Mouse (Mus musculus): ENCODE data around the gene Kdelr1.

The Kdelr1 gene

GRCm38 (mm10) chr7:45916056-45917003 is 43.8 kb downstream of the Kdelr1 start:
- peak; percentile 88 for DNase-seq (ENCODE audit: low read depth, low spot score)

DNA sequence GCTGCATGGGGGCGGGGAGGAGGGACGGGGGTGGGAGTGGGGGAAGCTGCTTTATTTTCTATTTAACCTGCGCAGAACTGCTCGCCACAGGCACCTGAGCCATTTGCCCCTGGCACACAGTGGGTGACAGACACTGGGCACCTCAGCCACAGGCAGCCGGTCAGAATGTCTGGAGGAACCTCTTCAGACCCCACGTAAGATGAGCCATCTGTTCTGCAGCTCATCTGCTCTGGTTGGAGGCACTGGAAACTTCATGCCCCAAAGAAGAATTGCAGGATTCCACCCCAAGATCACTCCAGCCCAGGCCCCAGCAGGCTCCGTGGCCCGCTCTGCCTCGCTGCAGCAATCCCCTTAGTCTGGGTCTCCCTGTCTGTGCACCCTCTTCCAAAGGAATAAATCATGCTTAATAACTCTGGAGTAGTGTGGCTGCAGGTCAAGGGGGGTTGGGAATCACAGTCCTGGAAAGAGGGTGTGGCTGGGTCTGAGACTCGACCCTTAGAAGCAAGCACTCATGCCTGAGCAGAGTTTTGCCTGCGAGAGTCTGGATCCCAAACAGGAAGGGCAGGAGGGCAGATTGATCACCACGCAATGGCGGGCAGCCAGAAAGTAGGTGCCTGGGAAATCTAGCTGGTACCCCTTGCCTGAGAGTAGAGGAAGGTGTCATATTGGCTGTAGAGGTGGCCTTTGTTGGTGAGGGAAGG is 44.6 kb downstream of the Kdelr1 start:
- peak; percentile 25 for DNase-seq (ENCODE audit: low read depth, low spot score)

DNA sequence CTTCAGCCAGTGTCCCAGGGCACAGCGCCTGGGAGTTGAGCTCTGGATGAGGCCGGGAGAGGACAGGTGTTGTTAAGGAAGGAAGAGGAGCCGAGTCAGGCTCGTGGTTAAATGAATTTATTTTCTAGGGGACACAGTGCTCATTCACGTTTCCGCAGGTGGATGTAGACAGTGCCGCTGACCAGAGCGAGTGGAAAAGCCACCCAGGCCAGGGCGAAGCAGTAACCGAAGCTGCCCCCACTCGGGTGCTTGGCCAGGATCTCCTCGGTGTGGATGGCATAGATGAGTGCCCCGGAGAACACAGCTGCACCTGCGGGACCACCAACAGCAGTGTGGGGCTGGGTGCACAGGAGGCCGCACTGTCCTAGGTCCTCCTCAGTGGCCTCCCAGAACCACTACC is 45.4 kb downstream of the Kdelr1 start:
- no peak for DNase-seq (ENCODE audit: low read depth, low spot score)

DNA sequence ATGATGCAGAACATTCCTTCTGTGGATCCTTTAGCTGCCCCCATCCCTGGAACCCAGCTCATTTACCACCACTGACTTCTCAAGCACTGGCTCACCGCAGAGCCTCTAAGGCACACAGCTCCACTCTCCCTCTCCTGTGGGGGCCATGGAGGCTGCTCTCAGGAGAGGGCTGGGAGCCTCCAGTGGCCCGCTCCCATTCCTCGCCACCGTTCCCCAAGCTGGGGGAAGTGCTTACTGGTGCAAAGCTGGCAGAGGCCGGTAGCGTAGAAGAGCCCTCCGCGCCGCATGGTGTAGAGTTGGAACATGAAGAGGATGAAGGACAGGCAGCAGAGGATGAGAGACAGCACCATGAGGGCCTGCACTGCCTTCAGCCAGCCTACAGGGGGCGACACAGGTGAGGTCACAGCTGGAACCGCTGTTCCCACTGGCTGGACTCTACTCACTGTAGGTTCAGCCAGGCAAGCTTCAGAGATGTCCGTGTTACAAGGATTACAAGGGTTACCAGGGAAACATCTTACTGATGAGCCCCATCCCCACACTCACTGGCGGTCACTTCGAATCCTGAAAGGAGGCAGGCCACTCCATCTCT is 46.6 kb downstream of the Kdelr1 start:
- DNase-seq (ENCODE audit: low read depth, low spot score) = peak; percentile 46

- no peak for DNase-seq (ENCODE audit: low read depth, low spot score)
These were observed 47.2 kb downstream of the Kdelr1 start for GRCm38 (mm10) chr7:45919761-45920160.

DNA sequence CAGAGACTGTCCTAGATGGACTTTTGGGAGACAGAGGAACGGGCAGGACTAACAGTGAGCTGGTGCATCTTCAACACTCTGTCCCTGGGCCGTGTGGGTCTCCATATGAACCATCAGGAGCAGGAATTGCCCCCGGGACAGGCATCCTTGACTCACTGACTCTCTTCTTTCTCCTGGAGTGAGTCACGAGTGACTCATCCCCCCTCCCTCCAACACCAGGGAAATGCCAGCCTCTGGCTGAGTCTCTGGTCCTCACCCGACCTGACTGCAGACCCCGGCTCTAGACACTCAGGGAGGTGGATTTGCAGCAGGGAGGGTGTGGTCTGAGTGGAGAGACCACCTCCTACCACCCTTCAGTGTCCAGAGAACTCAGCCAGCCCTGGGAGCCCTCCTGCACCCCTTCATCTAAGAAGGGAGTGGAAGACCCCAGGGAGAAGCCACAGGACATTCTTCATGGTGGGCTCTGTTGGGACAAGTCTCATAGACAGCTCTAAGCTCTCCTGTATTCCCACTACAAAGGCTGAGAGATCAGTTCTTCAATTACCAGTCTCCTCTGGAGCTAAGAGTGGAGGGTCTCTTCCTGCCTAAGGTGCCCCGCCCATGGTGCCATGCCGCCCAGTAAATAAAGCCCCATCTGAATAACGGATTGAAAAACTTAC is 48.1 kb downstream of the Kdelr1 start:
- DNase-seq (ENCODE audit: low read depth, low spot score) = no peak

GRCm38 (mm10) chr7:45921242-45921621 is 48.7 kb downstream of the Kdelr1 start, which contains the start of gene Emp3:
Emp3 (minus strand) TSS chr7:45921404.
- DNase-seq (ENCODE audit: low read depth, low spot score) = no peak

DNA sequence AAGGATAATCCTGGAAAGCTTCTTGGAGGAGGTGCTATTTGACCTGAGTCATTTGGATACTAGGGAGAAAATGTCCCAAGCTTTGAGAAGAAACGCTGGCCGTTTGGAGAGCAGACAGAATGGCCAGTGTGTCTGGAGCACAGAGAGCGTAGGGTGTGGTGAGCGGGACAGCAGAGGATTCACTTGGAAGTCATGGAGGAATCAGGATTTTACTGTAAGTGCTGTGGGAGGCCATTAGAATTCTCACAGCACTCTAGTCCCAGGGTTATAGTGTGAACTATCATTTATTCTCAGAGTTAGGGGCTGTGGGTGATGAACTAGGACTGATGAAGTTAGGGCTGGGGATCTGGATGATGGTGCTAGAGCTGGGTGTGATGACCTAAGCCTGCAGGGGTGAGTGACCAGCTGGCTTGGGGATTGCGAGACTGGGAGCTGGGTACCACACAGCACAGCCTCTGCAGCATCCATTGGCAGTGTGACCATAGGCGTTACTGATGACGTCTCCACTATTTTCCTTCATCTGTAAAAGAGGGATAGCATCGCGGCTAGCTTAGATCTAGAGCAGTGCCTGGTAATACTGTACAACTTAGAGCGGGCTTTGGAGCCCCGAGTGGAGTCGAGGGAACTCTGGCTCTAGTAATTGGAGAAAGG is 49.5 kb downstream of the Kdelr1 start:
- no peak for DNase-seq (ENCODE audit: low read depth, low spot score)

DNA sequence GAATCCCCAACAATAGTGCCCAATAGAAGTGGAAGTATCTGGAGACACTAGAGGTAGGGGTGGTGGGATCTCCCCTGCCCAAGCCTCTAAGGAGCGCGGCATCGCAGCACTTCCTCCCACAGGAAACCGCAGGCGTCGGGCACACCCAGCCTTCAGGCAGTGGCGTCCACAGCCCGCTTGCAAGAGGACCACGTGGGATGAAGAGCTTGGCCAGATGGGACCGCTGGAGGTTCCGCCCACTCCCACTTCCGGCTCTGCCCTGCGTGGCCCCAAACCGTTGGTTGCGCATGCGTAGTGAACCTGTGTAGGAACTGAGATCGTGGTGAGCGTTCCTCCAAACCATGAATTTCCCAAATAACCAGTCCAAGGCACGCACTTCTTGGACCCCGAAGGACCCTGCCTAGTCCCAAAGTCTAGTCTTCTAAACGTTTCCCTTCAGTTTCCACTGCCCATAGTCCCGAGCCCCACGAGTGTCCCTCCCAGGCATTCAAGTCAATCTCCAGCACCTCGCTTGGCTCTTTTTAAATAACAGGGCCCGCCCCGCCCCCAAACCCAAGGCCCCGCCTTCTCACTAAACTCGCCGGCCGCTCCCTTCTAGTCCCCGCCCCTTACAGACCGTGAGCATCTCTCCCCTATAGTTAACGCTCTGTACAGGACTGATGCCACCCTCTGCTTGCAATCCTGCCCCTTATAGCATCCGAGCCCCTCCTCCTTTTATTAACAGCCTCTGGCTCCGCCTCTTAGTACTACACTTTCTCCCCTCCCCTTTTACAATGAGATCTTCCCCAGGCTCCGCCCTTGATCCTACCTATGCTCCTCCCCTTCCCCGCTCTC is 50.6 kb downstream of the Kdelr1 start:
- peak; percentile 98 for DNase-seq (ENCODE audit: low read depth, low spot score)

DNA sequence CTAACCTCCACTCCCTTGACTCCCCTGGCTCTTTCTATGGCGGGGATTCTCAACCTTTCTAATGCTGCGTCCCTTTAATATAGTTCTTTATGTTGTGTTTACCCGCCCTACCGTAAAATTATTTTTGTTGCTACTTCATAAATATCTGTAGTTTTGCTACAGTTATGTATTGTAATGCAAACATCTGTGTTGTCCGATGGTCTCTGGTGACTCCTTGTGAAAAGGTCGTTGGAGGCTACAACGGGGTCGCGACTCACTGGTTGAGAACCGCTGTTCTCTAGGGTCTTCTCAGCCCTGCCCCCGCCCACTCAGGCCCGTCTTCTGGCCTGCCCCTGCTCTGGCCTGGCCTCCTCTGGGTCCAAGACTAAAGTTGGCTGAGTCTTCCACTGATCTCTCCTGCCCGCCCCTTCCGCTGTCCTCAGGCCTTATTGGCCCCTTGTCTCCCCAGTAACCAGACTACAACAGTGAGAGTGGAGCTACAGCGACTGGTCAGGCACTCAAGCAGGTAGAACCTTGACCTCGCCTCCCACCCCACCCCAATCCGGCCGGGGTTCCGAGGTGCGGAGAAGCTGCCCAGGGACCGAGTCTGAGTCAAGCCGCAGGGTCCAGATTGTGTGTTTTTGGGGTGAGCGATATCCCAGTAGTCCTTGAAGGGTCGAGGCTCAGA is 51.3 kb downstream of the Kdelr1 start, which contains the start of gene Ccdc114:
Gene Ccdc114 (plus strand): TSS at position 311 of the 667 bp plus-strand sequence.
- DNase-seq (ENCODE audit: low read depth, low spot score) = peak; percentile 95

DNA sequence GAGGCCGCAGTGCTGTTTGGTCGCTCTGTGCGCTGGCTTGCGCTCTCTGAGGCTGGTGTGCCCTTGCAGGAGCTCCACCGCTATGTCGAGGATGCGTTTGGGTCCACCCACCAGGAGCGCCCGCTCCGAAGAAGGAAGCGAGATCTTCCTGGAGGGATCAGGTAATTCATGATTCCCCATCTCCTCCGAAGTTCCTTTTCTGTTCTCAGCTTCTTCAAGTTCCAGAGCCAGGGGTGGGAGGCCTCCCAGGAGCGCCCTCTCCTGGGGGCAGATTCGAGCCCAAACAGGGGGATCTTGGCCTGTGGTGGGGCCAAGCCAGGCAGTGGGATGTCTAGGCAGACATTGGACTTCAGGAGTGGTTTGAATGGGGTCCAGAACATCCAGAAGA is 51.9 kb downstream of the Kdelr1 start:
- DNase-seq (ENCODE audit: low read depth, low spot score) = peak; percentile 75

GRCm38 (mm10) chr7:45928626-45929295 is 56.2 kb downstream of the Kdelr1 start:
- peak; percentile 45 for DNase-seq (ENCODE audit: low read depth, low spot score)

DNA sequence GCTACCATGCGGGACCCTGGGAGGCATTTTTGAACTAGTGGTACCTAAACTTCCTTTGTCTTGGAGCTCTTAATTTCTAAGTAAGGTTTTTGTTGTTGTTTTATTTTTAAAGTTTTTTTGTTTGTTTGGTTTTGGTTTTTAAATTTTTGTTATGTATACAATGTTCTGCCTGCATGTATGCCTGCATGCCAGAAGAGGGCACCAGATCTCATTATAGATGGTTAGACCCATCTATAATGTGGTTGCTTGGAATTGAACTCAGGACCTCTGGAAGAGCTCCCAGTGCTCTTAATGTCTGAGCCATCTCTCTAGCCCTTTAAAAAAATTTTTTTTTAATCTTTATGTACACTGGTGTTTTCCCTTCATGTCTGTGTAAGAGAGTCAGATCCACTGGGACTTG is 57.1 kb downstream of the Kdelr1 start:
- DNase-seq (ENCODE audit: low read depth, low spot score) = no peak
